In the genomic region with DNA sequence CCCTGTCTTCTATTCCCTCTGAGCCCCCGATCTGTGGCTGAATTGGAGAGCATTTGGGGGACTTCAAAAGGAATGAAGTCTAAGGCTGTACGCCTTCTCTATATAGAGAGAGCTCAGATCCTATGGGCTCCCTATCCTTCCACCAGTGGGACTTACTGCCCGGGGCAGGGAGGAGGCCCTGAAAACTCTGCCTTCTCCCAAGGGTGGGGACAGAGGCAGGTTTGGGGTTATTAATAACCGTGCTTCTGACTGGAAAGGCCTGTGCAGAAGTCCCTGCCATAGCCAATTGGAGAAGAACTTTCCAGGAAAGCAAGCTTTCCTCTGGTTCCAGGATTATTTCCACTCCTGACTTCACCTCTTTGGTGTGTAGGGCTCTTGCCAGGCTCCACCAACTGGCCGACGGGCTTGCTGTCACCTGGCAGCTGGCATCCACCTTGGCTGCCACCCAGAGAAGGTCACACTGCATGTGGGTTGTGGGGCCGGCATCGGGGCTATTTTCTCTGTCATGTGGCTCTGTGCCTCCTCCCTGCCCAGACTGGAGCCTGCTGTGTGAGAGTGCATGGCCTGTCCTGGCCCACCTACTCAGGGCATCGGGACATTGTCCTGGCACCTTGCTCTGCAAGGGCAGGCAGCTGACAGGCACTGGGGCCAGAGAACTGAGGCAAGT, we compare ENCODE assay signal across 10 mouse cellular contexts.
A peak's percentile ranks its signal among the peaks of the same experiment; 100 is the strongest.
DNase-seq lines count a peak whose midpoint lies in the region; ATAC-seq and TF ChIP-seq lines count a peak whose summit lies in the region.
"Had no signal": no experiment of that assay in that cellular context is flagged by ENCODE, and none has a peak within 500 bp of the region (broad histone marks: within the 10 kb centered on the region; RNA-seq: fewer than 3 reads in every experiment).

No protein-coding gene starts in this region.

- H3K36me3 ChIP-seq in midbrain, postnatal 0 days (ENCODE audit: insufficient read depth, low read length) = no peaks in the 10 kb centered on the region

- ATAC-seq in midbrain, postnatal 0 days (ENCODE audit: low FRiP score) = no peak
- ATAC-seq: forebrain, embryonic 16.5 days; midbrain, embryonic 16.5 days had no signal

- H3K9me3 ChIP-seq in midbrain, postnatal 0 days (ENCODE audit: low read length) = no peaks in the 10 kb centered on the region

- WGBS in midbrain, postnatal 0 days = 77% methylated on average over 9 of the region's 9 CpGs

- no peak overlapping the region for H3K4me3 ChIP-seq in brown adipose tissue, adult 24 weeks (ENCODE audit: insufficient read depth, low read depth, low read length)
- H3K4me3 ChIP-seq in midbrain, postnatal 0 days (ENCODE audit: low read depth, low read length) = no peak overlapping the region

- peak overlapping the region; percentile 88 for H3K27ac ChIP-seq in brown adipose tissue, adult 24 weeks (replicated peaks; ENCODE audit: low read depth, low read length)
- H3K27ac ChIP-seq in midbrain, postnatal 0 days (ENCODE audit: low read depth, low read length) = no peak overlapping the region
- H3K27ac ChIP-seq: liver, embryonic 14.5 days had no signal

- no peaks in the 10 kb centered on the region for H3K27me3 ChIP-seq in midbrain, postnatal 0 days (ENCODE audit: insufficient read depth, low read length)

- H3K4me2 ChIP-seq in midbrain, postnatal 0 days (ENCODE audit: low read depth, low read length, poor library complexity, severe bottlenecking) = no peak overlapping the region

- DNase-seq in adrenal gland, adult 8-10 months = peak; percentile 26
- peak; percentile 91 for DNase-seq in gastrocnemius, postnatal 25 days
- DNase-seq in heart, postnatal 25 days (ENCODE audit: low spot score) = peak; percentile 62
- no peak for DNase-seq in frontal cortex, adult 2 months (ENCODE audit: extremely low spot score in 1 of 2, low spot score in 1 of 2)
- no peak for DNase-seq in midbrain, postnatal 0 days (ENCODE audit: low spot score)
- DNase-seq in thymus, postnatal 36 days = no peak

- intact Hi-C loops in heart, postnatal 25 days (cut with DNase I) = no loop called here

- H3K9ac ChIP-seq in midbrain, postnatal 0 days (replicated peaks; ENCODE audit: low read length, poor library complexity, severe bottlenecking) = no peak overlapping the region
- H3K9ac ChIP-seq: liver, embryonic 14.5 days had no signal

- no peak for TF ChIP-seq CTCF in midbrain, postnatal 0 days (IDR thresholded peaks at IDR 0.05)

- H3K4me1 ChIP-seq in brown adipose tissue, adult 24 weeks (ENCODE audit: control insufficient read depth, insufficient read depth, insufficient read length, low read length) = peaks cover 12% of the 10 kb centered on the region
- H3K4me1 ChIP-seq in midbrain, postnatal 0 days (ENCODE audit: insufficient read depth, low read length) = no peaks in the 10 kb centered on the region; the same call in 1 of the 2 replicates

Comparison
In these comparisons a context has a peak if more than half of its experiments do, and no peak if none do; other contexts are left out.
1. DNase-seq: peak in adrenal gland, adult 8-10 months (single experiment), gastrocnemius, postnatal 25 days (single experiment) and heart, postnatal 25 days (single experiment); none in frontal cortex, adult 2 months (0 of 2), midbrain, postnatal 0 days (single experiment) and thymus, postnatal 36 days (0 of 2).